Mouse (Mus musculus): ENCODE data around the gene A730049H05Rik.

Gene A730049H05Rik

DNA sequence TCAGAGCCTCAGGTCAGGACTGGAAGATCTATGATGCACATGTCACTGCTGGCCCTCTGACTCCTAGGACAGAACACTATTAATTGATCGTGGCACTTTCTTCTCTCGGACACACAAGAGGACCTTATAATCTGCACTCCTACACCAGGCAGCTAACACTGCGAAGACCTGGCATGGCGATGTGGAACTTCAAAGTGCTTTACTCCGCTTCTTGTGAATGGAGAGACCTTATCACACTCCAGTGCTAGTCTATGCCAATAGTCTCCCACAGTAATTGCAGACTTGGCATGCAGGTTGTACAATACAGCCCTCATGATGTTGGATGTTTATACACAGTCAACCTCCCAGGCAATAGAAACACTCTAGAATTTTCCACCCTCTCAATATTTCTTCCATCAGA, 62.5 kb downstream of the A730049H05Rik start:
- no peak for DNase-seq (ENCODE audit: extremely low spot score, low spot score)

DNA sequence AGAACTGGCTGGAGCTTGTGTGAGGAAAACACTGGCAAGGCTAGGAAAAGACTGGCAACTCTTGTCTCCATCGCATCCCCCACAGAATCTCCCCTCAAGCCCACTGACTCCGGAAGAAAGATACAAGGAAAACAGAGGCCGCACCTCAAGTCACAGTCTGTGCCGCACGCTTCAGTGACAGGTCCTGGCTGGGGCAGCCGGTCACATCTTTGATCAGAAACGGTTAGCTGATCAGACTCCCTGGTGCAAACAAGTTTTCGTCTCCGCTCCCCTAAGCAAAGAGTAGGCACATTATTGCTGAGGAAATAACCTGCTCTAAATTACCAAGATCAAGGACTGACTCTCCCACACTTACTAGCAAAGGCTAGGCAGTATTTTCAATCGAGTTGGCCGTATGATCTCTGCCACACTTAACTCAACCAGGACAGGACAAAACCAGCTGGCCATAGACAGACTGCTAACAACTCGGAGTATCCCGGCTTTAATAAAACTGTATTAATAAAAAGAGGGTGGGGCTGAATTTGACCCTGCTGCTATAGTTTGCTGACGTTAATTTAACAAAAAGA, 63.5 kb downstream of the A730049H05Rik start:
- DNase-seq (ENCODE audit: extremely low spot score, low spot score) = no peak

DNA sequence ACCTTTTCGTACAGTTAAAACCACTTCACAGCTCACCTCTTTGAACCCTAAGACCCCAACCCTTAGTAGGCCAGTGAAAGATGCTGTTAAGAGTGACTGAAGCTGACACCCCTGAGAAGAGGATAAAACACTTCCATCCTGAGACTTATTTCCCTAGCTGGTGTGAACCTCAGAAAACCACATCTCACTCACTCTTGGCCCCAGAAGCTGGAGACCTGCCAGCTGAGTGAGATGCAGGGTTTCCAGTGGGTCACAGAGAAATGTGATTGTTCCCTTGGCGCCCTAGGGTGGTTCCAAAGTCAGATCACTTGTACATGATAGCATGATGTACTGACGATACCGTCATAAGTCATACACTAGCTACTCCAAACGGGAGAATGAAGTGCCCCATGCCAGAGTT, 66.2 kb downstream of the A730049H05Rik start:
- DNase-seq (ENCODE audit: extremely low spot score, low spot score) = no peak

DNA sequence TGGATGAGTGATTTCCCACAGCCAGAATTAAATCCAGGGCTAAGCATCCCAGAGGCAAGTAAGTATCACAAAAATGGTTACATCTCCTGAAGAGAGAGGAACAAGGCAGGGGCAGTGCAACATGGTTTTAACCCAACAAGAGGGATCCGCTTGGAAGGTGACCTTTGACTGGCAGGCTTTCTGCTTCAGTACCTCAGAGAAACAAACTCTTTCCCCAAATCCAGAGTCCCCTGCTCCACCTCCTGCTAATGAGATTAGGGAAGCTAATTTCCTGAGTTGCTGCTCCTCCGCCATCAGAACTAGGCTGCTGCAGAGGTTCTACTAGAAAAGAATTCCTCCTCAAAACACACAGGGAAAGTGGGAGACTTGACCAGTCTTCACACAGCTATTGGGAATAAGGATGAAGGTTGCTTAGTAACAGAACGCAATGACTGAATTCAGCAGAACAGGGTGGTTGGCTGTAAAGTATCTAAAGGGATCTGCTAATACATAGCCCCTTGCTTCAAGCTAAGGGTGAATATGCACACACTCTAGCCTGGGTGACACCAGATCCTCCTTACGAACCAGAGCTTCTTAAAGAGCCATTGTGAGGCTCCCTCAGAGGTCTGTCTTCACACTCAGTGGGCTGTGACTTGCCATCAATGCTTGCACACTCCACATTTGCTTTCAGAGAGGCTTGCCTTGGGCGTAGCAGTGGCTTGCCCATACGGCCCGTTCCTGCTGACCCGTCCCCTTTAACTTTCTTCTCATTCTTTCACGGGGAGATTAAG, 67.0 kb downstream of the A730049H05Rik start:
- DNase-seq (ENCODE audit: extremely low spot score, low spot score) = no peak

DNA sequence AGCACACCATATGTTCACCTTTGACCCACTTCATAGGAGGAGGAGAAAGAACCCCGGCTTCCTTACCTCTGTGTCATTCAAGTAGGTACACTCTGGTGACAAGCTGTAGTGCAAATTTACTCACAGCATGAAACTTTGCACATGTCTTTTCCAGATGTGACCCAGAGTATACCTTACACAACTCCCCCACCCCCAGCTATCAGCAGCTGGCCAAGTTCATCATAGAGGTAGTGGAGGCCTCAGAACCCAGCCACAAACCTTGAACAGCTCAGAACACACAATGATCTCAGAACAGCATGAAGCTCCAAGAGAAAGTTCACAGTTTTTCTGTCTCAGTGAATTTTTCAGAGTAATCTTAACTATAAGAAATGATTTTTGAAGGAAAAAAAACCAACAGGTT, 75.3 kb downstream of the A730049H05Rik start:
- DNase-seq (ENCODE audit: extremely low spot score, low spot score) = no peak

Data from neural tube, embryonic 10.5 days (tissue).